Mouse (Mus musculus): ENCODE data around the gene Tub.

The Tub gene

GRCm38 (mm10) chr7:108950312-108950761 is at the start of gene Tub:
Gene Tub, plus strand, starts transcription at chr7:108950338.
- DNase-seq: peak; percentile 57

- DNase-seq: no peak
Observed at GRCm38 (mm10) chr7:108903969-108904368, 46.2 kb upstream of the Tub start.

- no peak for DNase-seq
Observed at GRCm38 (mm10) chr7:108927043-108927442, 23.1 kb upstream of the Tub start.

- DNase-seq: no peak
Observed at GRCm38 (mm10) chr7:108928280-108929188, 21.6 kb upstream of the Tub start.

- DNase-seq: no peak
Observed at GRCm38 (mm10) chr7:108929726-108930393, 20.3 kb upstream of the Tub start, which contains the start of gene Nlrp10. Gene Nlrp10, minus strand, starts transcription at chr7:108930178.

- peak; percentile 93 for DNase-seq
Observed at GRCm38 (mm10) chr7:108933794-108934731, 16.1 kb upstream of the Tub start, which contains the start of gene Eif3f. Gene Eif3f, plus strand, starts transcription at chr7:108934417.

- no peak for DNase-seq
Observed at GRCm38 (mm10) chr7:108934836-108935235, 15.3 kb upstream of the Tub start.

- DNase-seq: no peak
Observed at GRCm38 (mm10) chr7:108935411-108935810, 14.7 kb upstream of the Tub start.

- DNase-seq: no peak
Observed at GRCm38 (mm10) chr7:108936591-108936990, 13.5 kb upstream of the Tub start.

- no peak for DNase-seq
Observed at GRCm38 (mm10) chr7:108941466-108941865, 8.7 kb upstream of the Tub start.

GRCm38 (mm10) chr7:108944002-108944401 is 6.1 kb upstream of the Tub start:
- peak; percentile 35 for DNase-seq

GRCm38 (mm10) chr7:108948611-108949010 is 1.5 kb upstream of the Tub start:
- DNase-seq: no peak

GRCm38 (mm10) chr7:108949301-108949700 is 837 bp upstream of the Tub start:
- DNase-seq: no peak

GRCm38 (mm10) chr7:108950762-108951331 is 709 bp downstream of the Tub start:
- DNase-seq: no peak

GRCm38 (mm10) chr7:108952801-108953200 is 2.7 kb downstream of the Tub start:
- no peak for DNase-seq

GRCm38 (mm10) chr7:108954185-108954584 is 4.0 kb downstream of the Tub start:
- peak; percentile 64 for DNase-seq

- no peak for DNase-seq
Observed at GRCm38 (mm10) chr7:108957734-108958133, 7.6 kb downstream of the Tub start.

- DNase-seq: peak; percentile 11
Observed at GRCm38 (mm10) chr7:108965968-108966367, 15.8 kb downstream of the Tub start.

GRCm38 (mm10) chr7:108966742-108967362 is 16.7 kb downstream of the Tub start:
- peak; percentile 49 for DNase-seq

- no peak for DNase-seq
Observed at GRCm38 (mm10) chr7:108968201-108968600, 18.1 kb downstream of the Tub start.

- DNase-seq: no peak
Observed at GRCm38 (mm10) chr7:108972273-108972672, 22.1 kb downstream of the Tub start.
